Mouse (Mus musculus) liver, postnatal 0 days (tissue): ENCODE data around the gene Hibch. TPM values are rescaled to one million over a fixed set of nuclear protein-coding genes. Genes with fewer than 3 reads are reported as not detected.
A peak's percentile ranks its signal among the peaks of the same experiment; 100 is the strongest.

Experiments
- ATAC-seq: fragments of 200-750 bp; cut with Nextera tagmentation; 2 replicates; pipeline ENCODE4 v1.8.0; 2017; ENCODE audit warnings: mild to moderate bottlenecking, moderate library complexity
- DNase-seq: peaks from one replicate; pipeline ENCODE4 v3.0.0-alpha.2; 2016
- H3K27ac ChIP-seq: fragments of 300-500 bp; sonication (generic); 2 replicates; pipeline ENCODE4 v1.5.1; 2014; ENCODE audit warnings: antibody characterized with exemption, moderate library complexity, mild to moderate bottlenecking, low read depth
- H3K27me3 ChIP-seq: fragments of 300-500 bp; sonication (generic); 2 replicates; pipeline ENCODE4 v1.6.1; 2014; ENCODE audit warnings: low read length, control low read depth, mixed read lengths; ENCODE audit not compliant: insufficient read depth
- H3K36me3 ChIP-seq: fragments of 300-500 bp; sonication (generic); replicated peaks from 2 replicates; pipeline ENCODE4 v1.6.1; 2014; ENCODE audit warnings: mild to moderate bottlenecking, control low read depth, low read length, moderate library complexity, mixed read lengths; ENCODE audit not compliant: insufficient read depth
- H3K4me1 ChIP-seq: fragments of 300-500 bp; sonication (generic); 2 replicates; pipeline ENCODE4 v1.6.1; 2014; ENCODE audit warnings: antibody characterized with exemption, mild to moderate bottlenecking, control low read depth; ENCODE audit not compliant: insufficient read depth
- H3K4me2 ChIP-seq: fragments of 300-500 bp; sonication (generic); 2 replicates; pipeline ENCODE4 v1.6.1; 2014; ENCODE audit warnings: low read depth, mild to moderate bottlenecking, low read length, moderate library complexity, mixed read lengths
- H3K4me3 ChIP-seq: fragments of 300-500 bp; sonication (generic); 2 replicates; pipeline ENCODE4 v1.5.1; 2014; ENCODE audit warnings: low read depth, low read length
- H3K9ac ChIP-seq: fragments of 300-500 bp; sonication (generic); replicated peaks from 2 replicates; pipeline ENCODE4 v1.6.1; 2014; ENCODE audit warnings: mild to moderate bottlenecking, moderate library complexity
- H3K9me3 ChIP-seq: fragments of 300-500 bp; sonication (generic); 2 replicates; pipeline ENCODE4 v1.6.1; 2016; ENCODE audit warnings: mild to moderate bottlenecking, control low read depth, low read length, mixed read lengths
- CTCF ChIP-seq: sonication (generic); IDR thresholded peaks from 2 replicates; pipeline ENCODE4 v1.5.1; 2016; ENCODE audit warnings: antibody characterized with exemption, low read depth
- EP300 ChIP-seq: IDR thresholded peaks from 2 replicates; pipeline ENCODE4 v1.6.1; 2016; ENCODE audit warnings: antibody characterized with exemption, low read depth, mild to moderate bottlenecking
- WGBS: fragments of 180-500 bp; shearing (Covaris S2); extraction: QIAGEN DNeasy Blood & Tissue Kit; methylation state at CpG from one replicate; pipeline ENCODE4 v1.1.7; 2014; ENCODE audit not compliant: insufficient replicate concordance; 5-methylcytosine and 5-hydroxymethylcytosine counted together
- polyA plus RNA-seq: library from polyadenylated mRNA; unstranded; fragments of >200 nt; fragmentation: Nextera tagmentation; extraction: Ambion mirVana; gene quantifications from 2 replicates; pipeline ENCODE4 v1.2.1, GENCODE M21; 2015

Hibch gene
- polyA plus RNA-seq = 30.1 and 33.6 TPM in 2 replicates

DNA sequence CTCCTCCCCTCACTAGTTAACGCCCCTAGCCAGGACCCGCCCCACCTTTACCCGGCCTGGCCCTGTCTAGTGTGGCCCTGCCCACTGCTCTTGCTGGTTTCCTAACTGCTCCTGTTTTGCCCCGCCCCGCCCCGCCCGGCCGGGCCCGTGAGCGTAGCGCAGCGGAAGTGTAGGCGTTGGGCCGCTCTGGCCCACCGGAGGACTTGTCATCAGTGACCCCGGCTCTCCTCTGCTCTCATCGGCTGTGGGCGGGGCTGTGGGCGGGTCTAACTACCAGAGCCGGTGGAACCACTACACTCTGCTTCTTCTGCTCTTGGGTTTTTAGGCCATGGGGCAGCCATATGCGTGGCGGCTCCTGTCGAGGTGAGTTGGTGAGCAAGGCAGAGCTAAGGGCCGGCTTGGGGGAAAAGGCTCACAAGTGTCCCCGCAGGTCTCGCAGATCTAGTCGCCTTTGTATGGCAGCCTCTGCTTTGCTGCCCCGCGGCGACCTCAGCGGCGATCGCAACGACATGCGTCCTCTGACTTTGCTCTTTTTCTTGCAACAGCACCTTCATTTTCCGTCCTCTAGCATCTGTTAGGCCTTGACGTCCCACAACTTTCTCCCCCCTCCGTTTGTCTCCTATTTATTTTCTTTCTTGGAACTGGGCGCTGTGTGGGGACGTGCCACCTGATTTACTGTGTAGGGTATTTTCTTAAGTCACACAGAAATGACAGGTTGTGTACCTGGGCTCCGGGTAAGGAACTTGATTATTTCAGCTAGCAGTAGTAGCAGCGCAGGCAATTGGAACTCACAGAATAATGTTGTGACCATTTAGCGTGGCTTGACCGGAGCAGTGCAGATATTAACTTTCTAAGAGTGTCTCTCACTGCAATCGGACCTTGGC is at the start of gene Hibch:
Gene Hibch, plus strand, starts transcription at position 148 of the 884 bp plus-strand sequence.
- Histone ChIP-seq H3K9me3 (no peaks in the 10 kb centered on the region), H3K4me2 (peak within 1 kb of the TSS; percentile 90), H3K4me1 (peaks cover 22% of the 10 kb centered on the region), H3K27ac (peak within 1 kb of the TSS; percentile 89), H3K36me3 (no peaks in the 10 kb centered on the region), H3K4me3 (peak within 1 kb of the TSS; percentile 61), H3K9ac (peak within 1 kb of the TSS; percentile 75), H3K27me3 (no peaks in the 10 kb centered on the region)
- ATAC-seq = peak; percentile 99
- TF ChIP-seq EP300 = peak; percentile 68
- no peak for TF ChIP-seq CTCF
- 2% methylated on average over 44 of the region's 45 CpGs for WGBS
- DNase-seq = peak; percentile 99

DNA sequence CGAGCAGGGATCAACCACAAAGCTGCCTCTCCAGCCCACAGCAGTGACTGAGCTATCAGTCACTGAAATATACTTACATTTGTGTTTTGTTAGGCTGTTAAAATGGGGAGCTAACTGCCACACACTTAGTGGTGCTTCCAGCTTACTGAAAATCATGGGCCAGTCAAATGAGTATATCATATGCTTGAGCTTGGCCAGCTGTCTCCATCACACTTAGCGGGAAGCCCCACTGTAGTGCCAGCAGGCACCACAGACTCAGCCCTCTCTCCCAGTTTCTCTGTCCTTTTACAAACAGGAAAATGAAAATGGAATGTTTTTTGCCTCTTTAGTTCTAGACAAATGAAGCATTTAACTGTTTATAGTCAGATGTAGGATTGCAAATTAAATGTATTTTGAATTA is 48.8 kb upstream of the Hibch start:
- Histone ChIP-seq H3K4me3 (no peak overlapping the region), H3K4me2 (no peak overlapping the region), H3K9me3 (no peaks in the 10 kb centered on the region), H3K27me3 (no peaks in the 10 kb centered on the region), H3K9ac (no peak overlapping the region), H3K4me1 (peaks cover 30% of the 10 kb centered on the region), H3K36me3 (peaks cover 14% of the 10 kb centered on the region), H3K27ac (no peak overlapping the region)
- DNase-seq = no peak
- TF ChIP-seq CTCF (no peak), EP300 (no peak)
- 88% methylated on average over 2 of the region's 2 CpGs for WGBS
- ATAC-seq = no peak

DNA sequence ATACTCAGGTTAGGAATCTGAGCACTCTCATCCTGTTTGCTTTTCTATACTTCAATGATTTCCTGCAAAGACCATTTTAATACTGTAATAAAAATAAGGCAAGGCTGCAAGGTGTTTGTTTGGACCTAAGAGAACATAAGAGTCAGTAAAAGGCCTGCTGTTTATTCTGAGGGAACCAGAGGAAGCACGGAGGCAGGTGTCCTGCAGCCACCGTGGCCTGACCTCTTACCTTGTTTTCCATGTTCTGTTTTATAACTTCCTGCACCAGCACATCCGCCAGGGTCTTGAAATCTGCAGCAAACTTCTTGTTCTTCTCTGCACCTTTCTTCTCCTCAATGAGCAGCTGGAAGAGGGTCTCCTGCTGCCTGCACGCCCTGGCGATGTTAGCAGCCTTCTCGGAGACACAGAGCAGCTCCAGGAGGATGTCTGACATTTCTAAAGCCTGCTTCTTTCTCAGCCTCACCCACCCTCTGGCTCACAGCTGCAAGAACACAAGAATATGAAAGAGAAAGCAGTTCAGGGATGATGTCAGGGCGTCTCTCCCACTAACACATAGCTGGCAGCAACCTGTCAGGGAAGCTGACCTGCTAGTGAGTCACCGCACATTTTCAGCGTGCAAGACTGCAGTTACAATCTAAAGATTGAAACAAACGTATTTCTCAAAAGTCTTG is 45.5 kb upstream of the Hibch start:
- Histone ChIP-seq H3K4me2 (peak overlapping the region; percentile 64), H3K4me3 (peak overlapping the region; percentile 22), H3K9me3 (no peaks in the 10 kb centered on the region), H3K27me3 (no peaks in the 10 kb centered on the region), H3K9ac (peak overlapping the region; percentile 34; the same call in 1 of the 2 replicates), H3K36me3 (peaks cover 7% of the 10 kb centered on the region), H3K27ac (peak overlapping the region; percentile 90), H3K4me1 (peaks cover 45% of the 10 kb centered on the region)
- peak; percentile 43; the same call in 1 of the 2 replicates for ATAC-seq
- no peak for TF ChIP-seq CTCF
- TF ChIP-seq EP300 = peak; percentile 18; the same call in 1 of the 2 replicates
- 33% methylated on average over 10 of the region's 10 CpGs for WGBS
- DNase-seq = no peak

DNA sequence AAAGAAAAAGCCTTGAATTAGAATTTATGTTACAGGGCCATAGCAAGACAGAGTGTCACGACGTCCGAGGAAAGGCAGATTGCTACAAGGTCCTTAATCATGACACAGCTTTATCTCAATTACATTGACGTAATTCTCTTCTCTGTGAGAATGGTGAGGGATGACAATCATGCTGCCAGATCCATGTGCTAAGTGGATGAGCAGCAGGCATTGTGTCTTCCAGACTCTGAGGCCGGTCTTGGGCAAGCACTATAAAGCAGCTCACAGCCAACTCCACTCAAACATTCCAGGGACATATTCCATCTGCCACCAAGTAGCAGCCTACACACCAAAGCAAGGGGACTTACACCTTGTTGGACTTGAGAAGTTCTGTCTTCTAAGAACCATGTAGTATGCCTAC is 45.0 kb upstream of the Hibch start:
- H3K4me3 ChIP-seq = peak overlapping the region; percentile 22; the same call in 1 of the 2 replicates
- no peaks in the 10 kb centered on the region for H3K9me3 ChIP-seq
- peak overlapping the region; percentile 64 for H3K4me2 ChIP-seq
- TF ChIP-seq EP300 = no peak
- TF ChIP-seq CTCF = no peak
- H3K36me3 ChIP-seq = peaks cover under 1% of the 10 kb centered on the region; the same call in 1 of the 2 replicates
- DNase-seq = no peak
- H3K4me1 ChIP-seq = peaks cover 47% of the 10 kb centered on the region
- no peaks in the 10 kb centered on the region for H3K27me3 ChIP-seq
- ATAC-seq = no peak
- 47% methylated on average over 5 of the region's 5 CpGs for WGBS
- peak overlapping the region; percentile 21; the same call in 1 of the 2 replicates for H3K9ac ChIP-seq
- H3K27ac ChIP-seq = peak overlapping the region; percentile 90

DNA sequence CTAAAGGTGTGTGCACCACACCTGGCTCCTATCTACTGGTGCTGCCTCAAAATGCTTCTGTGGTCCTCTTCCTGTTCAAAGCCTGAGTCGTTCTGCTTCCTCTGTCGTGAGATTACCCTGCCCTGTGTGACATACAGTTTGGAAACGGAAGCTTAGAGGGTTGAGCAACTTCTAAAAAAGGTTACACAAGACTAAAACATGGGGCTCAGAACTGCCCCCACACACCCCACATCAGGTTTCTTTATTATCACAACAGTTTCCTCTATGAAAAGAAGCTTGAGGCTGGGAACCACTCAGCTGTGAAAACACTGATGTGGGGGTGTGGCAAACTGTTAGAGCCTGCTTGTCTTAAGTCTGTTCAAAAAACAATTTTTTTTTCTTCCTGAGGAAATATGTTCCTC is 44.4 kb upstream of the Hibch start:
- Histone ChIP-seq H3K9me3 (no peaks in the 10 kb centered on the region), H3K27ac (peak overlapping the region; percentile 90), H3K9ac (no peak overlapping the region), H3K36me3 (no peaks in the 10 kb centered on the region), H3K4me3 (no peak overlapping the region), H3K4me1 (peaks cover 47% of the 10 kb centered on the region), H3K4me2 (peak overlapping the region; percentile 64), H3K27me3 (no peaks in the 10 kb centered on the region)
- DNase-seq (peak; percentile 33), ATAC-seq (peak; percentile 75)
- TF ChIP-seq CTCF (no peak), EP300 (peak; percentile 47; the same call in 1 of the 2 replicates)
- WGBS = 3% methylated on average over 3 of the region's 3 CpGs

DNA sequence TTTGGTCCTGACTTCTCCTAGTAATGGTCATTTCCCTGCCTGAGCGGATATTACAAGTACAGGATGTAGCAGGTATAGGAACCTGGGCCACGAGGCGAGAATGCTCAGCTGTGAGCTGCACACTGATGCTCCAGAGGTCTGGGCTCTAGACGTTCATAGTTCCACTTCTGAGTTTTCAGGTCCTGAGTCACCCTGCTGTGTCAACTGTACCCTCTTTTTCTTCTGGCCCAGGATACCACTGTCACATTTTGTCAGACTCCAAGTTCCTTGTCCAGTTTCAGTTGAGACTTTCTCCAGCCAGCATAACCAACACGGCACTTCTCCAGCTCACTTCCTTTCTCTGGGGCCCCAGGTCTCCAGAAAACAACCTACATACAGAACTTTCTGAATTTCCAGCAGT is 43.1 kb upstream of the Hibch start:
- no peak for DNase-seq
- 40% methylated on average over 5 of the region's 5 CpGs for WGBS

More for the DNA sequence above, 43.1 kb upstream of the Hibch start:
- Histone ChIP-seq H3K9ac (no peak overlapping the region), H3K9me3 (no peaks in the 10 kb centered on the region), H3K4me3 (no peak overlapping the region), H3K4me1 (peaks cover 47% of the 10 kb centered on the region), H3K36me3 (no peaks in the 10 kb centered on the region), H3K4me2 (0 out of 2 replicates have a peak overlapping the region, but pooled peaks have one; percentile 1), H3K27me3 (no peaks in the 10 kb centered on the region), H3K27ac (peak overlapping the region; percentile 90)
- ATAC-seq = no peak
- TF ChIP-seq CTCF (no peak), EP300 (no peak)
